Mouse (Mus musculus): ENCODE measurements at regions not wholly inside any gene's neighbourhood (a gene's known extent, or its start where the extent isn't known, plus 50 kb on each side); places are given as distances from the start of the nearest gene placed in this dataset.
A peak's percentile ranks its signal among the peaks of the same experiment; 100 is the strongest.

- Histone ChIP-seq H3K36me3 (no peaks in the 10 kb centered on the region), H3K27me3 (ENCODE audit: insufficient read depth, poor library complexity, severe bottlenecking) (peaks cover 13% of the 10 kb centered on the region), H3K4me3 (no peak overlapping the region), H3K9me3 (no peaks in the 10 kb centered on the region), H3K4me1 (replicated peaks) (peaks cover 44% of the 10 kb centered on the region), H3K27ac (peak overlapping the region; percentile 80)
- 13% methylated on average over 4 of the region's 4 CpGs for WGBS
- peak; percentile 33 for DNase-seq (ENCODE audit: low spot score)
These were observed 161.5 kb upstream of the Bmper start for GRCm38 (mm10) chr9:23061179-23061929.

- no peaks in the 10 kb centered on the region for H3K36me3 ChIP-seq
- no peak overlapping the region for H3K4me3 ChIP-seq
- peaks cover 13% of the 10 kb centered on the region for H3K27me3 ChIP-seq (ENCODE audit: insufficient read depth, poor library complexity, severe bottlenecking)
- 46% methylated on average over 8 of the region's 8 CpGs for WGBS
- peaks cover 41% of the 10 kb centered on the region for H3K4me1 ChIP-seq (replicated peaks)
- H3K9me3 ChIP-seq = no peaks in the 10 kb centered on the region
- peak; percentile 17 for DNase-seq (ENCODE audit: low spot score)
- H3K27ac ChIP-seq = peak overlapping the region; percentile 80
These were observed 160.7 kb upstream of the Bmper start for GRCm38 (mm10) chr9:23062057-23062655.

DNA sequence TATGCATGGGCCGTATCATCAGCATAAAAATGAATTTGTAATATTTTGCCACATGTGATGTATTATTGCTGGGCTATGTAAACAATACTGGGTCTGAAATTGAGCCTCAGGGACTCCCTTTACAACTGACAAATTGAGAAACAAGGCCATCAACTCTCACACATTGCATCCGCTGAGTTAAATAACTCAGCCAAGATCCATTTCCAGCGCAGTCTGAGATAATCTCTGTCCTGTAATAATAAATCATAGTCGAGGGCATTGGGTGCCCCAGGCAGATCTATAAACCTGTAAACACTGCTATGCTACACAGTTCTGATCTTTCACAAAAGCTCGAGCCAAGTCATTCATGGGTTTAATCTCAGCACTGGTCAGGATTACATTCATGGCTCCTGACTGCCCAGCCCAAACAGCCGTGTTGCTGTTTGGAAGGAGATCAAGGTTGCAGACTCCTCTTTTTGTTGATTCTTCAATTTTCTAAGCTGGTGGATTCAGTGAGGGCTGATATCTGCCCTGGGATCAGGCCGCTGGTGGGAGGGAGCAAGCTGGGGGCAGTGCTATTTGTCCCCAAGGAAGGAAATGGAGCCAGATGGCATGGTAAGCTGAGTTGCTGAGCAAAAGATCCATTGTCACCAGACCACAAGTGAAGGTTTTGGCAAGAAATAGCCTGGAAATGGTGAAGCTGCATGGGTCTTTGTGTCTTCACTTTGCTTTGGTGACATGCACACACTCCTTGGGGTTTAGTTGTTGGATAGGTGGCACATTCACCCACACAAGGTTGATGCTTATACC lies 160.0 kb upstream of the Bmper start:
- peak overlapping the region; percentile 80 for H3K27ac ChIP-seq
- peak; percentile 18 for DNase-seq (ENCODE audit: low spot score)
- H3K27me3 ChIP-seq (ENCODE audit: insufficient read depth, poor library complexity, severe bottlenecking) = peaks cover 16% of the 10 kb centered on the region
- H3K4me1 ChIP-seq (replicated peaks) = peaks cover 41% of the 10 kb centered on the region
- WGBS = 61% methylated on average over 7 of the region's 7 CpGs
- no peaks in the 10 kb centered on the region for H3K36me3 ChIP-seq
- no peak overlapping the region for H3K4me3 ChIP-seq
- no peaks in the 10 kb centered on the region for H3K9me3 ChIP-seq

- WGBS = 94% methylated on average over 2 of the region's 2 CpGs
- peak overlapping the region; percentile 80; the same call in 1 of the 2 replicates for H3K27ac ChIP-seq
These were observed 158.9 kb upstream of the Bmper start for GRCm38 (mm10) chr9:23064001-23064400.

DNA sequence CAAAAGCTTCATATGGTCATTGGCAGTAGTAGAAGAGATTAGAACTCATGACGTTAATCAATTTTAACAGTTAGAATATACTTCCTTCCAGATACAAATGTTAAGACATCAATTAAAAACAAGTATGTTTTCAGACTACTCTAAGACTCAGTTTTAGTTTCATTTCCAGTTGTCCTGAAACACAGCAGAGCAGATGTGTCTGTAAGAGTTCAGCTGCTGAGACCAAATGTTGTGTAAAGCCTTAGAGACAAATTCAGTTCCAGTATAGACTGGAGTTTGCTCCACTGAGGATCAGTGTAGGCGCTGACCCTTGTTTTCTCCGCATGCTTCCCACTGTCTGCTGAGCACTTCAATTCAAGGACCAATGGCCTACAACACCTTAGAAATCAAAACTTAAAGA lies 158.1 kb upstream of the Bmper start:
- Histone ChIP-seq H3K9me3 (no peaks in the 10 kb centered on the region), H3K27me3 (ENCODE audit: insufficient read depth, poor library complexity, severe bottlenecking) (peaks cover 8% of the 10 kb centered on the region; the same call in 1 of the 2 replicates), H3K27ac (no peak overlapping the region), H3K4me1 (replicated peaks) (peaks cover 38% of the 10 kb centered on the region), H3K4me3 (no peak overlapping the region), H3K36me3 (no peaks in the 10 kb centered on the region)
- 95% methylated on average over 3 of the region's 3 CpGs for WGBS
- no peak for DNase-seq (ENCODE audit: low spot score)

More at GRCm38 (mm10) chr9:23064001-23064400, 158.9 kb upstream of the Bmper start:
- Histone ChIP-seq H3K4me3 (no peak overlapping the region), H3K9me3 (no peaks in the 10 kb centered on the region), H3K27me3 (ENCODE audit: insufficient read depth, poor library complexity, severe bottlenecking) (peaks cover 12% of the 10 kb centered on the region), H3K36me3 (no peaks in the 10 kb centered on the region), H3K4me1 (replicated peaks) (peaks cover 41% of the 10 kb centered on the region)
- DNase-seq (ENCODE audit: low spot score) = no peak

DNA sequence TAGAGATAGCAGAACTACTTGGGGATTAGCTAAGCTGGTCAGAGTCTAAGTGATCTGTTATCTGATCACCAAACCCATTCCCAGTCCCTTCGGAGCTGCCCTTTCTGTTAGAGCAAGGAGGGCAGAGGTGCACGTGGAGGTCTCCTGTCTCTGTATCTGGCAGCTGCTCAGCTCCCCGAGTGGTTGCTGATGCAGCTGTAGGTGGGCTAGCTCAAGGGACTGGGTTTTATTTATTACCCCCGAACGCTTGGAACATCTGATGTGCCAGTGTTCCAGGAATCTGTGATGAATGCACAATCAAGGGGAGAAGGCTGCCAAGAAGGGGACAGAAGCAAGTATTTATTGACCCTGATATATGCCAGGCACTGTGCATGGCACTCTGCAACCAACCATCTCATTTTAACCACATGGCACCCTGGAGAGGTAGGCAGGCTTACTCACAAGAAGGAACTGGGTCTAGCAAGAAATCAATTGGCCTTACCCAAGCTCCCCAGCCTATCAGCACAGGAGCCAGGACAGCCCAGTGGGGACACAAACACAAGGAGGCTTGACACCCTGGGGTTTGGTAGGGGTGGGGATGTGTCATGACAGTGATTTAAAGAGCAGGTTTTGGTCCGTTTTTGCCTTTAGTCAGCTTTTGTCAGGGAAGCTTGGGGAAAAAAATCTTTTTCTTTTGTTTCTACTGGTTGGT lies 154.6 kb upstream of the Bmper start:
- 0 out of 2 replicates have a peak, but pooled peaks cover 8% of the 10 kb centered on the region for H3K27me3 ChIP-seq (ENCODE audit: insufficient read depth, poor library complexity, severe bottlenecking)
- WGBS = 70% methylated on average over 6 of the region's 6 CpGs

GRCm38 (mm10) chr9:23069161-23069560 lies 153.7 kb upstream of the Bmper start:
- Histone ChIP-seq H3K36me3 (no peaks in the 10 kb centered on the region), H3K9me3 (no peaks in the 10 kb centered on the region), H3K27me3 (ENCODE audit: insufficient read depth, poor library complexity, severe bottlenecking) (0 out of 2 replicates have a peak, but pooled peaks cover 8% of the 10 kb centered on the region), H3K4me3 (no peak overlapping the region), H3K27ac (no peak overlapping the region), H3K4me1 (replicated peaks) (peaks cover 6% of the 10 kb centered on the region; the same call in 1 of the 2 replicates)
- 92% methylated on average over 7 of the region's 7 CpGs for WGBS
- no peak for DNase-seq (ENCODE audit: low spot score)

More for the DNA sequence above, 154.6 kb upstream of the Bmper start:
- no peak overlapping the region for H3K4me3 ChIP-seq
- H3K27ac ChIP-seq = no peak overlapping the region
- no peak for DNase-seq (ENCODE audit: low spot score)
- peaks cover 9% of the 10 kb centered on the region for H3K4me1 ChIP-seq (replicated peaks)
- no peaks in the 10 kb centered on the region for H3K9me3 ChIP-seq
- no peaks in the 10 kb centered on the region for H3K36me3 ChIP-seq

DNA sequence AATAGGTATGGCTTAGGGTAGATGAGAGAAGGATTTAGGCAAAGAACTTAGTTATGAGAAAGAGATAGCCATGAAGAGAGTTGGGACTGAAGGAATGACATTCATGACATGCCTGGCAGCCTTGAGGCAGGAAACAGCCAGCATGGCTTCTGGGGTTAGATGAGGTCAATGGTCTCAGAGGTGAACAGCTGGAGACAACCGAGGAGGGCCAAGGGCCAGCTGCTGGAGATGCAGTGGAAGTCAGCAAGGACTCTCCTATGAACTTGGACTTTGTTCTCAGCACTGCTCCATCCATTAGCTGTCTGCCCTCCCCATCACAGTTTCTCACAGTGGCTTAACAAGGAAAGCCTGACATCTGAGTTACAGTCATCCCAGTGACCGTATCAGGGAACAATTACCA lies 151.9 kb upstream of the Bmper start:
- Histone ChIP-seq H3K9me3 (no peaks in the 10 kb centered on the region), H3K36me3 (no peaks in the 10 kb centered on the region), H3K27me3 (ENCODE audit: insufficient read depth, poor library complexity, severe bottlenecking) (0 out of 2 replicates have a peak, but pooled peaks cover 3% of the 10 kb centered on the region), H3K27ac (no peak overlapping the region), H3K4me3 (no peak overlapping the region), H3K4me1 (replicated peaks) (peaks cover 6% of the 10 kb centered on the region; the same call in 1 of the 2 replicates)
- peak; percentile 20 for DNase-seq (ENCODE audit: low spot score)
- 52% methylated on average over 2 of the region's 2 CpGs for WGBS

- Histone ChIP-seq H3K4me1 (replicated peaks) (peaks cover 6% of the 10 kb centered on the region; the same call in 1 of the 2 replicates), H3K36me3 (no peaks in the 10 kb centered on the region), H3K9me3 (no peaks in the 10 kb centered on the region), H3K27ac (no peak overlapping the region), H3K27me3 (ENCODE audit: insufficient read depth, poor library complexity, severe bottlenecking) (no peaks in the 10 kb centered on the region), H3K4me3 (no peak overlapping the region)
- no peak for DNase-seq (ENCODE audit: low spot score)
- 84% methylated on average over 8 of the region's 8 CpGs for WGBS
These were observed 150.1 kb upstream of the Bmper start for GRCm38 (mm10) chr9:23072741-23073140.

DNA sequence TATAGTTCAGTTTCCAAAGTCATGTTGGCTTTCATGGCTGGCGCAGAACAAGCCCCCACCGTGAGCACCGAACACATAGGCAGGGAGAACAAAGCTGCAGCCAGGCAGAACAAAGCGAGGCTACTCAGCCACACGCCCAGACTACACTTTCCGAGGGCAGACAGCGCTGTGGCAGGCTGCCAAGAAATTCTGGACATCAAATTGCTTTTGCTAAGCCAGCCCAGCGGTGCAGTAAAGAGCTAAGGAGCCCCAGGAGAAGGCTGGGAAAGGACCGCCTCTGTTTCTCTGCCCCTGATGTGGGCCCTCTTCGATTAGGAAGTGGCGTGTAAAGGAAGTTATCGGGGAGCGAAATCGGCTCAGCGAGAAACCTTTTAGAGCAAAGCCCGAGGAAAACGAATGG lies 139.3 kb upstream of the Bmper start:
- Histone ChIP-seq H3K4me1 (replicated peaks) (peaks cover 10% of the 10 kb centered on the region), H3K36me3 (no peaks in the 10 kb centered on the region), H3K9me3 (no peaks in the 10 kb centered on the region), H3K27me3 (ENCODE audit: insufficient read depth, poor library complexity, severe bottlenecking) (no peaks in the 10 kb centered on the region), H3K27ac (peak overlapping the region; percentile 84), H3K4me3 (no peak overlapping the region)
- peak; percentile 68 for DNase-seq (ENCODE audit: low spot score)
- WGBS = 30% methylated on average over 17 of the region's 17 CpGs

- Histone ChIP-seq H3K9me3 (no peaks in the 10 kb centered on the region), H3K36me3 (no peaks in the 10 kb centered on the region), H3K4me3 (no peak overlapping the region), H3K27me3 (ENCODE audit: insufficient read depth, poor library complexity, severe bottlenecking) (no peaks in the 10 kb centered on the region), H3K27ac (no peak overlapping the region), H3K4me1 (replicated peaks) (no peaks in the 10 kb centered on the region; the same call in 1 of the 2 replicates)
- WGBS = 93% methylated on average over 2 of the region's 2 CpGs
- DNase-seq (ENCODE audit: low spot score) = no peak
These were observed 133.5 kb upstream of the Bmper start for GRCm38 (mm10) chr9:23089339-23089738.

GRCm38 (mm10) chr9:23097134-23097789 lies 125.6 kb upstream of the Bmper start:
- H3K27me3 ChIP-seq (ENCODE audit: insufficient read depth, poor library complexity, severe bottlenecking) = no peaks in the 10 kb centered on the region
- no peaks in the 10 kb centered on the region for H3K9me3 ChIP-seq
- 73% methylated on average over 11 of the region's 11 CpGs for WGBS
- no peak overlapping the region for H3K27ac ChIP-seq
- no peak for DNase-seq (ENCODE audit: low spot score)
- H3K4me3 ChIP-seq = no peak overlapping the region
- H3K4me1 ChIP-seq (replicated peaks) = no peaks in the 10 kb centered on the region
- H3K36me3 ChIP-seq = no peaks in the 10 kb centered on the region
